Mouse (Mus musculus): Measurements from ENCODE around the gene Tmem106b. TPM values are rescaled to one million over a fixed set of nuclear protein-coding genes. Genes with fewer than 3 reads are reported as not detected.

The Tmem106b gene
- total RNA-seq, 1 experiment, result 30.5 TPM

DNA sequence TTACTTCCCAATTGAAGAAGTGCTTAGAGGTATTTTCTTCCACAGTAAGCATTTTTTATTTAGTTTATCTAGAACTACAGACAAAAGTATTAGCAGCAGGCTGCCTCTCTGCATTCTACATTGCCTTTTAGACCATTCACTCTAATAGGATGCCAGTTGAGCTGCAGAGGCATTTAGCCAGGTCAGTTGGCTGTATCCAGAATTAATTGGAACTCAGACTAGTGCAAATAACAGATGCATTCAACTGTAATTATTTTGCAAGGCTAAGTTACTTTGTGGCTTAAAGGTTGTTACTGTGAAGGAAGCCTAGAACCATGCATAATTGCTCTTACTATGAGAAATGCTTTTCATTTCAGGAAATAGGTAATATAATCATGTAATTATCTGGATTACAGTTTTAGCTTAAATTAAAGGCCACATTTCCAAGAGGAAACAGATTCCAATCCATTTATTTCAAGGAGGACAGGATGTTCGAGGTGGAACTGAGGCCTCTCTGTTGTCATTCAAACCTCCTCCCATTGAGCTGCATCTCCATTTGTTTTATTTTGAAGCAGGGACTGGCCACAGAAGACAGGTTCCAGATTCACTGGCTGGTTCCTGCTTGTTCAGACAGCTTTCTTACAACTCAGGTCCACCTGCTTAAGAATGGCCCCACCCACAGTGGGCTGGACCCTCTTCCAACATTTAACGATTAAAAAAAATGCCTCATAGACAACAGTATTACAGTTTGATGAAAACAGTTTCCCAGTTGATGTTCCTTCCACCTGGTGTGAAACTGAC lies 27.3 kb downstream of the Tmem106b start:
- H3K4me3 ChIP-seq (ENCODE audit: insufficient read depth in 1 of 2, low read depth in 1 of 2, low read length in 2 of 2, poor library complexity in 1 of 2, severe bottlenecking in 1 of 2), result no peak overlapping the region
- no peak overlapping the region for H3K9ac ChIP-seq (ENCODE audit: insufficient read depth, low read depth, low read length, poor library complexity, severe bottlenecking)
- H3K9me3 ChIP-seq (ENCODE audit: control insufficient read depth, insufficient read depth, low read depth, low read length), result no peaks in the 10 kb centered on the region
- H3K36me3 ChIP-seq (ENCODE audit: control insufficient read depth, insufficient read depth, low read length, poor library complexity, severe bottlenecking), result no peaks in the 10 kb centered on the region
- peak; percentile 8 for DNase-seq (ENCODE audit: low read depth, low spot score)
- in situ Hi-C loops (cut with MboI; ENCODE audit: low sequenced_read_pairs in 2 of 2, unreplicated experiment in 2 of 2), result no loop called here
- H3K27ac ChIP-seq (ENCODE audit: insufficient read depth, low read depth, low read length, poor library complexity, severe bottlenecking), result no peak overlapping the region
- peaks cover 2 to 6% of the 10 kb centered on the region in 2 experiments; a peak in 2 of 4 replicates for H3K4me1 ChIP-seq (ENCODE audit: control insufficient read depth in 2 of 2, insufficient read depth in 2 of 2, low read length in 2 of 2, poor library complexity in 1 of 2)
- TF ChIP-seq HCFC1 (IDR thresholded peaks at IDR 0.05; ENCODE audit: borderline replicate concordance, insufficient read depth, low read length) (no peak), CHD2 (IDR thresholded peaks at IDR 0.05; ENCODE audit: low read depth, low read length) (no peak), ZNF384 (IDR thresholded peaks at IDR 0.05; ENCODE audit: low read depth, low read length) (no peak), MAFK (IDR thresholded peaks at IDR 0.05; ENCODE audit: insufficient read depth, low read depth, low read length) (no peak), ZC3H11A (IDR thresholded peaks at IDR 0.05; ENCODE audit: borderline replicate concordance, low read depth, low read length) (no peak)

DNA sequence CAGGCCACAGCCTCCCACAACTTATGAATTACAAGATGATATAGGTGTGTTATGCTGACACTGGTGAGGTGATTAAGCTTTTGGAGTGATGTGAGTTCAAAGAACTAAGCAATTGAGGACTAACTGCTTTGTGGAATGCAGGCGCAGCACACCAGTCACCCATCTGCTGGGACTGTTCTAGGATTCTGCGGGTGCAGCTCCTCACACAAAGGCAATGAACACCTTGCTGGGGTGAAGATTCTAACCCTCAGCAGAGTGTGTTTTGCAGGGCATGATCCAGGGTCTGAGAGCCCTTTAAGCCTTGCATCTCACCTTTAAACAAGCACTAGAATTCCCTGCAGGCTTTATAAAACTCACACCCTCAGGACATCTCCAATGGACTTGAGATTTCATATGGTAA lies 30.6 kb downstream of the Tmem106b start:
- no peak overlapping the region for H3K4me3 ChIP-seq (ENCODE audit: insufficient read depth in 1 of 2, low read depth in 1 of 2, low read length in 2 of 2, poor library complexity in 1 of 2, severe bottlenecking in 1 of 2)
- peaks cover 2 to 6% of the 10 kb centered on the region in 2 experiments; a peak in 2 of 4 replicates for H3K4me1 ChIP-seq (ENCODE audit: control insufficient read depth in 2 of 2, insufficient read depth in 2 of 2, low read length in 2 of 2, poor library complexity in 1 of 2)
- H3K36me3 ChIP-seq (ENCODE audit: control insufficient read depth, insufficient read depth, low read length, poor library complexity, severe bottlenecking), result no peaks in the 10 kb centered on the region
- no peak for TF ChIP-seq ZC3H11A (IDR thresholded peaks at IDR 0.05; ENCODE audit: borderline replicate concordance, low read depth, low read length)
- TF ChIP-seq HCFC1 (IDR thresholded peaks at IDR 0.05; ENCODE audit: borderline replicate concordance, insufficient read depth, low read length), result no peak
- TF ChIP-seq MAFK (IDR thresholded peaks at IDR 0.05; ENCODE audit: insufficient read depth, low read depth, low read length), result no peak
- no peak for TF ChIP-seq CHD2 (IDR thresholded peaks at IDR 0.05; ENCODE audit: low read depth, low read length)
- TF ChIP-seq ZNF384 (IDR thresholded peaks at IDR 0.05; ENCODE audit: low read depth, low read length), result no peak
- no peak overlapping the region for H3K27ac ChIP-seq (ENCODE audit: insufficient read depth, low read depth, low read length, poor library complexity, severe bottlenecking)
- DNase-seq (ENCODE audit: low read depth, low spot score), result no peak
- H3K9me3 ChIP-seq (ENCODE audit: control insufficient read depth, insufficient read depth, low read depth, low read length), result no peaks in the 10 kb centered on the region
- in situ Hi-C loops (cut with MboI; ENCODE audit: low sequenced_read_pairs in 2 of 2, unreplicated experiment in 2 of 2), result no loop called here
- no peak overlapping the region for H3K9ac ChIP-seq (ENCODE audit: insufficient read depth, low read depth, low read length, poor library complexity, severe bottlenecking)

DNA sequence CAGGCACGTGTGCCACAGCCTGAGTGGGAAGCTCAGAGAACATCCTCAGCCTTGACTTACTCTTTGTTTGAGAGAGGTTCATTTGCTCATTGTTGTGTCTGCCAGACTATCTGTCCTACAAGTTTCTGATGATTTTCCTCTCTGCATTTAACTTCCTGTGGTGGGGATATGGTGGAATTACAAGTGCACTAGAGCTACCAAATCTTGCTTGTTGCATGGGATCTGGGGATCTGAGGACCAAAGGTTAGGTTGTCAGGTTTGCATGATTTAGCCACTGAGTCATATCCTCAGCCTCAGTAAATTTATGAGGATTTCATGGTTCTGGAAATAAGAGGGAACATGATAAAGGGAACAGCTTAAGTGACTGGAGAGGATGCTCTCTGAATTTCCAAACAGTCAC lies 39.1 kb downstream of the Tmem106b start:
- no peak overlapping the region for H3K4me3 ChIP-seq (ENCODE audit: insufficient read depth in 1 of 2, low read depth in 1 of 2, low read length in 2 of 2, poor library complexity in 1 of 2, severe bottlenecking in 1 of 2)
- no peaks in the 10 kb centered on the region for H3K4me1 ChIP-seq (ENCODE audit: control insufficient read depth in 2 of 2, insufficient read depth in 2 of 2, low read length in 2 of 2, poor library complexity in 1 of 2)
- in situ Hi-C loops (cut with MboI; ENCODE audit: low sequenced_read_pairs in 2 of 2, unreplicated experiment in 2 of 2), result no loop called here
- no peak for DNase-seq (ENCODE audit: low read depth, low spot score)
- no peaks in the 10 kb centered on the region for H3K9me3 ChIP-seq (ENCODE audit: control insufficient read depth, insufficient read depth, low read depth, low read length)
- no peak overlapping the region for H3K9ac ChIP-seq (ENCODE audit: insufficient read depth, low read depth, low read length, poor library complexity, severe bottlenecking)
- TF ChIP-seq ZNF384 (IDR thresholded peaks at IDR 0.05; ENCODE audit: low read depth, low read length) (no peak), ZC3H11A (IDR thresholded peaks at IDR 0.05; ENCODE audit: borderline replicate concordance, low read depth, low read length) (no peak), MAFK (IDR thresholded peaks at IDR 0.05; ENCODE audit: insufficient read depth, low read depth, low read length) (no peak), HCFC1 (IDR thresholded peaks at IDR 0.05; ENCODE audit: borderline replicate concordance, insufficient read depth, low read length) (no peak), CHD2 (IDR thresholded peaks at IDR 0.05; ENCODE audit: low read depth, low read length) (no peak)
- no peaks in the 10 kb centered on the region for H3K36me3 ChIP-seq (ENCODE audit: control insufficient read depth, insufficient read depth, low read length, poor library complexity, severe bottlenecking)
- H3K27ac ChIP-seq (ENCODE audit: insufficient read depth, low read depth, low read length, poor library complexity, severe bottlenecking), result no peak overlapping the region

DNA sequence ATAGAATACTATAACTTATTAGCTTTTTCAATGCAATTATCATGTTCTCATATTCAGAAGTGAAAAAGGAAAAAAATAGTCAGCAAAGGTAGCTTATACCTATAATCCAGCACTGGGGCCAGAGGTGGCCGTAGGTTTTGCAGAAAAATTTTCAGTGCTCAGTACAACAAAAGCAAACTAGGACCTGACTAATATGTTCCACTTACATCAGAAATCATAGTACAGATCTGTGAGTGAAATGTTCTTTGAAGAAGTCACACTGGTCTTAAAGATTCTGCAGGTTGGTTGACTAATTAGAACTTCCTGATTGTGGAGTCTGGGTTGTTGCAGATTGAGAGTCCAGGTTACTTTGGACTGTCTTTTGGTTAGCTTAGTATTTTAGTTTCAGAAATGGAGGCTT lies 67.7 kb downstream of the Tmem106b start:
- no peak overlapping the region for H3K9ac ChIP-seq (ENCODE audit: insufficient read depth, low read depth, low read length, poor library complexity, severe bottlenecking)
- no peak for TF ChIP-seq ZC3H11A (IDR thresholded peaks at IDR 0.05; ENCODE audit: borderline replicate concordance, low read depth, low read length)
- TF ChIP-seq ZNF384 (IDR thresholded peaks at IDR 0.05; ENCODE audit: low read depth, low read length), result no peak
- no peak for TF ChIP-seq MAFK (IDR thresholded peaks at IDR 0.05; ENCODE audit: insufficient read depth, low read depth, low read length)
- TF ChIP-seq HCFC1 (IDR thresholded peaks at IDR 0.05; ENCODE audit: borderline replicate concordance, insufficient read depth, low read length), result no peak
- no peak for TF ChIP-seq CHD2 (IDR thresholded peaks at IDR 0.05; ENCODE audit: low read depth, low read length)
- in situ Hi-C loops (cut with MboI; ENCODE audit: low sequenced_read_pairs in 2 of 2, unreplicated experiment in 2 of 2), result no loop called here
- no peaks in the 10 kb centered on the region for H3K36me3 ChIP-seq (ENCODE audit: control insufficient read depth, insufficient read depth, low read length, poor library complexity, severe bottlenecking)
- no peaks in the 10 kb centered on the region for H3K4me1 ChIP-seq (ENCODE audit: control insufficient read depth in 2 of 2, insufficient read depth in 2 of 2, low read length in 2 of 2, poor library complexity in 1 of 2)
- H3K4me3 ChIP-seq (ENCODE audit: insufficient read depth in 1 of 2, low read depth in 1 of 2, low read length in 2 of 2, poor library complexity in 1 of 2, severe bottlenecking in 1 of 2), result no peak overlapping the region
- no peak for DNase-seq (ENCODE audit: low read depth, low spot score)
- H3K27ac ChIP-seq (ENCODE audit: insufficient read depth, low read depth, low read length, poor library complexity, severe bottlenecking), result no peak overlapping the region
- no peaks in the 10 kb centered on the region for H3K9me3 ChIP-seq (ENCODE audit: control insufficient read depth, insufficient read depth, low read depth, low read length)

Other genes starting within 250 kb of the Tmem106b start
- gene Vwde, start 155.2 kb downstream of the Tmem106b start, total RNA-seq (2012; rRNA removed), result 0.05 and 0.13 TPM in 2 replicates